Mouse (Mus musculus) liver, embryonic 14.5 days (tissue): Measurements from ENCODE around the gene Selplg. TPM values are rescaled to one million over a fixed set of nuclear protein-coding genes. Genes with fewer than 3 reads are reported as not detected.

ENCODE experiments used
- ATAC-seq: fragments of 200-750 bp; cut with Nextera tagmentation; 2 replicates; pipeline ENCODE4 v1.8.0; 2017; ENCODE audit warnings: moderate number of reproducible peaks, mild to moderate bottlenecking, moderate library complexity; ENCODE audit not compliant: insufficient read depth
- DNase-seq, 3 experiments: peaks; one replicate each; pipeline ENCODE4 v3.0.0-alpha.2; 2012 to 2013; ENCODE audit warnings: low read depth in 3 of 3, low spot score in 3 of 3
- H3K27ac ChIP-seq: fragments of 300-500 bp; sonication (generic); 2 replicates; pipeline ENCODE4 v1.5.1; 2014; ENCODE audit warnings: moderate library complexity, mild to moderate bottlenecking, control low read depth, inconsistent platforms
- H3K27me3 ChIP-seq: fragments of 300-500 bp; sonication (generic); 2 replicates; pipeline ENCODE4 v1.6.1; 2014; ENCODE audit warnings: mild to moderate bottlenecking, low read length, moderate library complexity; ENCODE audit not compliant: control insufficient read depth, insufficient read depth
- H3K36me3 ChIP-seq: fragments of 300-500 bp; sonication (generic); replicated peaks from 2 replicates; pipeline ENCODE4 v1.6.1; 2014; ENCODE audit warnings: low read depth; ENCODE audit not compliant: control insufficient read depth, insufficient read depth
- H3K4me1 ChIP-seq, 2 experiments: fragments of 200-500 bp in 1 of 2; fragments of 300-500 bp in 1 of 2; sonication (generic) in 1 of 2; replicated peaks; 2 replicates each; pipeline ENCODE4 v1.6.1; 2012 to 2014; ENCODE audit warnings: antibody characterized with exemption in 1 of 2, inconsistent platforms in 1 of 2, low read length in 1 of 2; ENCODE audit not compliant: control insufficient read depth in 2 of 2, insufficient read depth in 2 of 2
- H3K4me2 ChIP-seq: fragments of 300-500 bp; sonication (generic); 2 replicates; pipeline ENCODE4 v1.6.1; 2014; ENCODE audit warnings: low read depth, mild to moderate bottlenecking, control low read depth, moderate library complexity
- H3K4me3 ChIP-seq, 2 experiments: fragments of 200-500 bp in 1 of 2; fragments of 300-500 bp in 1 of 2; sonication (generic) in 1 of 2; 2 replicates each; pipeline ENCODE4 v1.5.1; 2012 to 2014; ENCODE audit warnings: low read depth in 2 of 2, low read length in 2 of 2, mild to moderate bottlenecking in 2 of 2, control low read depth in 1 of 2, inconsistent platforms in 1 of 2, moderate library complexity in 1 of 2; ENCODE audit not compliant: insufficient read depth in 1 of 2
- H3K9ac ChIP-seq: fragments of 300-500 bp; sonication (generic); replicated peaks from 2 replicates; pipeline ENCODE4 v1.6.1; 2014; ENCODE audit warnings: mild to moderate bottlenecking, control low read depth, moderate library complexity
- H3K9me3 ChIP-seq: fragments of 300-500 bp; sonication (generic); 2 replicates; pipeline ENCODE4 v1.6.1; 2016; ENCODE audit warnings: low read length, mixed read lengths; ENCODE audit not compliant: control insufficient read depth
- CTCF ChIP-seq: IDR thresholded peaks from 2 replicates; pipeline ENCODE4 v1.5.1; 2016; ENCODE audit warnings: antibody characterized with exemption, low read depth, control low read depth
- EP300 ChIP-seq: IDR thresholded peaks from 2 replicates; pipeline ENCODE4 v1.6.1; 2016; ENCODE audit warnings: antibody characterized with exemption, low read depth
- WGBS: fragments of 180-500 bp; shearing (Covaris S2); extraction: QIAGEN DNeasy Blood & Tissue Kit; methylation state at CpG from one replicate; pipeline ENCODE4 v1.1.7; 2014; ENCODE audit not compliant: insufficient replicate concordance; 5-methylcytosine and 5-hydroxymethylcytosine counted together
- polyA plus RNA-seq, 2 experiments: library from polyadenylated mRNA; depleted of rRNA in 1 of 2; stranded (reverse) in 1 of 2; unstranded in 1 of 2; fragments of >200 nt; fragmentation: Nextera tagmentation in 1 of 2; extraction: Ambion mirVana in 1 of 2; gene quantifications; 2 replicates each; pipeline versions ENCODE4 v1.2.1 to v1.2.3; 2012 to 2014

Selplg gene
- polyA plus RNA-seq, 2 experiments: 8.8 to 12.5 TPM

GRCm38 (mm10) chr5:113870393-113871040 lies 38.1 kb upstream of the Selplg start:
- H3K27me3 ChIP-seq: no peaks in the 10 kb centered on the region
- H3K9ac ChIP-seq: no peak overlapping the region
- no peaks in the 10 kb centered on the region for H3K9me3 ChIP-seq
- H3K4me1 ChIP-seq: peaks cover 0 to 25% of the 10 kb centered on the region in 2 experiments; a peak in 3 of 4 replicates
- no peak for ATAC-seq
- no peak overlapping the region for H3K4me2 ChIP-seq
- 42% methylated on average over 21 of the region's 21 CpGs for WGBS
- H3K36me3 ChIP-seq: no peaks in the 10 kb centered on the region
- no peak overlapping the region for H3K4me3 ChIP-seq
- no peak for TF ChIP-seq CTCF
- TF ChIP-seq EP300: no peak
- H3K27ac ChIP-seq: no peak overlapping the region
- DNase-seq: no peak

GRCm38 (mm10) chr5:113869132-113869531 lies 36.7 kb upstream of the Selplg start:
- H3K36me3 ChIP-seq: peaks cover under 1% of the 10 kb centered on the region; the same call in 1 of the 2 replicates
- H3K9me3 ChIP-seq: no peaks in the 10 kb centered on the region
- DNase-seq: no peak
- no peaks in the 10 kb centered on the region for H3K27me3 ChIP-seq
- no peak overlapping the region for H3K27ac ChIP-seq
- TF ChIP-seq CTCF (no peak), EP300 (no peak)
- no peak overlapping the region for H3K4me2 ChIP-seq
- WGBS: 67% methylated on average over 11 of the region's 11 CpGs
- ATAC-seq: no peak
- peaks cover 0 to 32% of the 10 kb centered on the region in 2 experiments; a peak in 3 of 4 replicates for H3K4me1 ChIP-seq
- no peak overlapping the region for H3K9ac ChIP-seq
- H3K4me3 ChIP-seq: no peak overlapping the region

GRCm38 (mm10) chr5:113864992-113865391 lies 32.5 kb upstream of the Selplg start:
- no peaks in the 10 kb centered on the region for H3K9me3 ChIP-seq
- H3K9ac ChIP-seq: no peak overlapping the region
- TF ChIP-seq EP300 (0 out of 2 replicates have a peak, but pooled peaks have one; percentile 50), CTCF (no peak)
- peaks cover 5% of the 10 kb centered on the region; the same call in 1 of the 2 replicates for H3K36me3 ChIP-seq
- H3K4me2 ChIP-seq: no peak overlapping the region
- WGBS: 59% methylated on average over 6 of the region's 6 CpGs
- no peak overlapping the region for H3K4me3 ChIP-seq
- ATAC-seq (peak; percentile 62; the same call in 1 of the 2 replicates), DNase-seq (no peak)
- peaks cover 0 to 11% of the 10 kb centered on the region in 2 experiments; a peak in 2 of 4 replicates for H3K4me1 ChIP-seq
- H3K27ac ChIP-seq: no peak overlapping the region
- H3K27me3 ChIP-seq: no peaks in the 10 kb centered on the region

- Histone ChIP-seq H3K4me1 (peaks cover 0 to 15% of the 10 kb centered on the region in 2 experiments; a peak in 3 of 4 replicates), H3K27ac (no peak overlapping the region), H3K9me3 (no peaks in the 10 kb centered on the region), H3K36me3 (peaks cover 5% of the 10 kb centered on the region; the same call in 1 of the 2 replicates), H3K27me3 (no peaks in the 10 kb centered on the region), H3K4me3 (no peak overlapping the region), H3K9ac (no peak overlapping the region), H3K4me2 (no peak overlapping the region)
- TF ChIP-seq EP300 (no peak), CTCF (no peak)
- WGBS: 89% methylated on average over 12 of the region's 12 CpGs
- ATAC-seq (no peak), DNase-seq (no peak)
Measured at GRCm38 (mm10) chr5:113863994-113864393, 31.6 kb upstream of the Selplg start.

- DNase-seq (no peak), ATAC-seq (no peak)
- TF ChIP-seq EP300: no peak
- no peak for TF ChIP-seq CTCF
- H3K27me3 ChIP-seq: no peaks in the 10 kb centered on the region
- no peak overlapping the region for H3K27ac ChIP-seq
- no peak overlapping the region for H3K4me3 ChIP-seq
- H3K9ac ChIP-seq: no peak overlapping the region
- H3K36me3 ChIP-seq: peaks cover 5% of the 10 kb centered on the region; the same call in 1 of the 2 replicates
- H3K4me1 ChIP-seq: peaks cover 0 to 17% of the 10 kb centered on the region in 2 experiments; a peak in 3 of 4 replicates
- H3K9me3 ChIP-seq: no peaks in the 10 kb centered on the region
- WGBS: 71% methylated on average over 4 of the region's 4 CpGs
- H3K4me2 ChIP-seq: no peak overlapping the region
Measured at GRCm38 (mm10) chr5:113862418-113862817, 30.0 kb upstream of the Selplg start.
